Mouse (Mus musculus) C2C12 (cell line): ENCODE data around the gene Pgp.

ENCODE experiments used
- CEBPB ChIP-seq: IDR thresholded peaks from one replicate; pipeline ENCODE4 v1.6.1; 2011; ENCODE audit warnings: low read depth, mild to moderate bottlenecking, control low read depth, moderate library complexity
- CTCF ChIP-seq: IDR thresholded peaks from one replicate; pipeline ENCODE4 v1.5.1; 2011; ENCODE audit not compliant: control insufficient read depth, insufficient read depth, insufficient read length
- MAX ChIP-seq: IDR thresholded peaks from one replicate; pipeline ENCODE4 v1.6.1; 2011; ENCODE audit warnings: mild to moderate bottlenecking, control low read depth
- MYOD1 ChIP-seq: IDR thresholded peaks from one replicate; pipeline ENCODE4 v1.6.1; 2011; ENCODE audit warnings: low read depth; ENCODE audit not compliant: control insufficient read depth, insufficient read length
- MYOG ChIP-seq: IDR thresholded peaks from one replicate; pipeline ENCODE4 v1.6.1; 2011; ENCODE audit not compliant: control insufficient read depth, insufficient read length; ENCODE audit errors: extremely low read depth
- USF1 ChIP-seq: IDR thresholded peaks from one replicate; pipeline ENCODE4 v1.6.1; 2011; ENCODE audit warnings: low read depth, mild to moderate bottlenecking, control low read depth, moderate library complexity

- TF ChIP-seq CTCF = no peak
- no peak for TF ChIP-seq MAX
- no peak for TF ChIP-seq CEBPB
- TF ChIP-seq MYOD1 = no peak
- no peak for TF ChIP-seq MYOG
- TF ChIP-seq USF1 = no peak
These were observed 1.5 kb upstream of the Pgp start for GRCm38 (mm10) chr17:24468636-24469246.
